Mouse (Mus musculus) mesoderm, embryonic 11.5 days (tissue): ENCODE data around the gene Iqcf4.
"Not testable (repeated sequence)": the region's sequence is repeated elsewhere in the genome, so short reads cannot be mapped to it uniquely, and the experiment has no call there.

Experiments used
- DNase-seq: peaks from one replicate; pipeline ENCODE4 v3.0.0-alpha.2; 2012; ENCODE audit warnings: low read depth, low spot score

The Iqcf4 gene

GRCm38 (mm10) chr9:106570896-106571295 is at the start of gene Iqcf4:
Gene Iqcf4, minus strand, starts transcription at chr9:106570996.
- DNase-seq = no peak

- no peak for DNase-seq
These were observed 46.7 kb upstream of the Iqcf4 start for GRCm38 (mm10) chr9:106617496-106617895.

GRCm38 (mm10) chr9:106616306-106616705 is 45.5 kb upstream of the Iqcf4 start:
- DNase-seq = no peak

GRCm38 (mm10) chr9:106614616-106615015 is 43.8 kb upstream of the Iqcf4 start:
- no peak for DNase-seq

GRCm38 (mm10) chr9:106613951-106614350 is 43.2 kb upstream of the Iqcf4 start:
- DNase-seq = no peak

- DNase-seq = no peak
These were observed 39.9 kb upstream of the Iqcf4 start for GRCm38 (mm10) chr9:106610727-106611126.

- peak; percentile 65 for DNase-seq
These were observed 29.8 kb upstream of the Iqcf4 start for GRCm38 (mm10) chr9:106600546-106600945.

- no peak for DNase-seq
These were observed 27.7 kb upstream of the Iqcf4 start for GRCm38 (mm10) chr9:106598466-106598865.

- DNase-seq = no peak
These were observed 25.0 kb upstream of the Iqcf4 start for GRCm38 (mm10) chr9:106595836-106596235.

GRCm38 (mm10) chr9:106595402-106595801 is 24.6 kb upstream of the Iqcf4 start:
- DNase-seq = not testable (repeated sequence)

GRCm38 (mm10) chr9:106592158-106592557 is 21.4 kb upstream of the Iqcf4 start:
- DNase-seq = no peak

- no peak for DNase-seq
These were observed 11.8 kb upstream of the Iqcf4 start for GRCm38 (mm10) chr9:106582552-106582951.

GRCm38 (mm10) chr9:106580016-106580415 is 9.2 kb upstream of the Iqcf4 start:
- no peak for DNase-seq

- no peak for DNase-seq
These were observed 5.3 kb upstream of the Iqcf4 start for GRCm38 (mm10) chr9:106576112-106576511.

- DNase-seq = no peak
These were observed 2.6 kb upstream of the Iqcf4 start for GRCm38 (mm10) chr9:106573366-106573765.

- DNase-seq = no peak
These were observed 1.4 kb upstream of the Iqcf4 start for GRCm38 (mm10) chr9:106572186-106572585.

- peak; percentile 8 for DNase-seq
These were observed 4.4 kb downstream of the Iqcf4 start for GRCm38 (mm10) chr9:106566437-106566836.

- no peak for DNase-seq
These were observed 6.8 kb downstream of the Iqcf4 start for GRCm38 (mm10) chr9:106564025-106564424.

GRCm38 (mm10) chr9:106562291-106562690 is 8.5 kb downstream of the Iqcf4 start:
- no peak for DNase-seq

- no peak for DNase-seq
These were observed 9.3 kb downstream of the Iqcf4 start, which contains the start of gene Iqcf3 for GRCm38 (mm10) chr9:106561531-106561930. Gene Iqcf3, minus strand, starts transcription at chr9:106561631.

- DNase-seq = no peak
These were observed 35.8 kb downstream of the Iqcf4 start for GRCm38 (mm10) chr9:106534975-106535374.

- no peak for DNase-seq
These were observed 36.5 kb downstream of the Iqcf4 start for GRCm38 (mm10) chr9:106534296-106534695.

GRCm38 (mm10) chr9:106531833-106532232 is 39.0 kb downstream of the Iqcf4 start:
- peak; percentile 67 for DNase-seq

- no peak for DNase-seq
These were observed 50.9 kb downstream of the Iqcf4 start for GRCm38 (mm10) chr9:106519909-106520308.
